Mouse (Mus musculus): Measurements from ENCODE around the gene Ndufaf8.
A peak's percentile ranks its signal among the peaks of the same experiment; 100 is the strongest.

Ndufaf8 gene

GRCm38 (mm10) chr11:120098588-120099511 is at the start of gene Ndufaf8, which contains the start of gene Tepsin:
TSS of gene Ndufaf8 (plus strand) at chr11:120098928.
TSS of gene Tepsin (minus strand) at chr11:120098731.
- peak; percentile 95 for DNase-seq (ENCODE audit: low spot score)

- DNase-seq (ENCODE audit: low spot score): no peak
These were observed 49.7 kb upstream of the Ndufaf8 start for GRCm38 (mm10) chr11:120049067-120049466.

GRCm38 (mm10) chr11:120051124-120051811 is 47.5 kb upstream of the Ndufaf8 start:
- DNase-seq (ENCODE audit: low spot score): no peak

- no peak for DNase-seq (ENCODE audit: low spot score)
These were observed 46.5 kb upstream of the Ndufaf8 start for GRCm38 (mm10) chr11:120052274-120052673.

- DNase-seq (ENCODE audit: low spot score): no peak
These were observed 44.9 kb upstream of the Ndufaf8 start for GRCm38 (mm10) chr11:120053846-120054245.

GRCm38 (mm10) chr11:120055953-120056732 is 42.6 kb upstream of the Ndufaf8 start:
- no peak for DNase-seq (ENCODE audit: low spot score)

GRCm38 (mm10) chr11:120060634-120061033 is 38.1 kb upstream of the Ndufaf8 start:
- no peak for DNase-seq (ENCODE audit: low spot score)

- no peak for DNase-seq (ENCODE audit: low spot score)
These were observed 35.4 kb upstream of the Ndufaf8 start for GRCm38 (mm10) chr11:120063326-120063725.

- DNase-seq (ENCODE audit: low spot score): no peak
These were observed 34.6 kb upstream of the Ndufaf8 start for GRCm38 (mm10) chr11:120064006-120064667.

- no peak for DNase-seq (ENCODE audit: low spot score)
These were observed 34.1 kb upstream of the Ndufaf8 start for GRCm38 (mm10) chr11:120064668-120065040.

GRCm38 (mm10) chr11:120065291-120065690 is 33.4 kb upstream of the Ndufaf8 start:
- DNase-seq (ENCODE audit: low spot score): peak; percentile 54

GRCm38 (mm10) chr11:120067834-120068233 is 30.9 kb upstream of the Ndufaf8 start:
- no peak for DNase-seq (ENCODE audit: low spot score)

- DNase-seq (ENCODE audit: low spot score): no peak
These were observed 29.5 kb upstream of the Ndufaf8 start for GRCm38 (mm10) chr11:120069261-120069660.

- DNase-seq (ENCODE audit: low spot score): no peak
These were observed 28.3 kb upstream of the Ndufaf8 start for GRCm38 (mm10) chr11:120070286-120070930.

GRCm38 (mm10) chr11:120071065-120071464 is 27.7 kb upstream of the Ndufaf8 start:
- DNase-seq (ENCODE audit: low spot score): no peak

GRCm38 (mm10) chr11:120071731-120072320 is 26.9 kb upstream of the Ndufaf8 start:
- DNase-seq (ENCODE audit: low spot score): no peak

GRCm38 (mm10) chr11:120072986-120073647 is 25.6 kb upstream of the Ndufaf8 start:
- DNase-seq (ENCODE audit: low spot score): no peak

GRCm38 (mm10) chr11:120076191-120076590 is 22.5 kb upstream of the Ndufaf8 start:
- no peak for DNase-seq (ENCODE audit: low spot score)

- DNase-seq (ENCODE audit: low spot score): no peak
These were observed 18.4 kb upstream of the Ndufaf8 start for GRCm38 (mm10) chr11:120080282-120080681.
